Mouse (Mus musculus): ENCODE data around the gene Itgb2l. TPM values are rescaled to one million over a fixed set of nuclear protein-coding genes. Genes with fewer than 3 reads are reported as not detected.

The Itgb2l gene
- polyA plus RNA-seq, 1 experiment = 0.15 TPM

DNA sequence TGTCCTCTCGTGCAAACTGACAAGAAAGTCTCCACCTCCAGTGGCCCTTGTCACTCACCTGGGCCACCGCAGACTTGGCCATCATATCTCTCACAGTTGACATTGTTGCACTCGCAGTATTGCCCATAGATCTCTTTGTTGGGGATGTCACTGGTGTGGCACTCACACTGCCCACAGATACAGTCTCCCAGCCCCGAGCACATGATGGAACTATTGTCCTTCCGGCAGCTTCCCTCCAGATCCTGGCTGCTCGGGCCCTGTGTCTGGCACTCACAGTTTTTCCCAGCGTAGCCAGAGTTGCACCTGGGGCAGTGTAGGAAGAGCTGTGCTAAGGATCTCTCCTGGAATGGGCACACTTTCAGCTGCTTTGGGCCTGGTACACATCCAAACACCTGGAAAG is 16.7 kb downstream of the Itgb2l start:
- DNase-seq (ENCODE audit: low read depth) = no peak

DNA sequence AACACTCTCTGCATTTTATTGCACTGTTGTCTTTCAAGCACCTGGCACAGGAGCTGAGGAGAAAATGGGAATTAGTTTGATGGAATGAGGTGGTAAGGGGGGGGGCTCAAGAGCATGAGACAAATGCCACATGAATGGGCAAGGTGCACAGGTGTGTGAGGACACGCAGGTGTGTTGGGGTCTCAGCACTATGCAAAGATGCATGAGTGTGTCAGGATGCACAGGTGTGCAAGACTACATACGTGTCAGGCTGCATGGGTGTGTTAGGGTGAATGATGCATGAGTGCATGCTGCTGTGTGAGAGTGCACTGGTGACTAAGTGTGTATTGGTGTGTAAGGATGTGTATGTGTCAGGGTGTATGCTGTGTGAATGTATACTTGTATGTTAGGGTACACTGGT is 18.4 kb downstream of the Itgb2l start:
- no peak for DNase-seq (ENCODE audit: low read depth)

DNA sequence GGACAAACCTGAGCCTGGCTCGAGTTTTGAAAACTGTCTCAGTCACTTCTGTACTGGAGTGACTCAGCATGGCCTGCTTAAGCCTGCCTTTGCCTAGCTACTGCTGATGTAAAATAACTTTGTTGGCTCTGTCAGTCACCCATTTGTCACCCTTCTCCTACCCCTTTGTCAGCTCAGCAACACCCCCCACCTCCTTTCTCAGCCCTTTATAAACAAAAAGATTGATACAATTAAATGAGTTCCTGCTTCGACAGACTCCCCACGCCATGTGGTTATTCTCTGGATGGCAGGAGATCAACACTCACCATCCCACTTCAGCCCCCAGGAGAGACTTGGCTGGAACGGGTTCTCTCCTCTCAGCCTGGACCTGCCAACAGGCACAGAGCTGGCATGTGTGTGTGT is 35.4 kb downstream of the Itgb2l start:
- no peak for DNase-seq (ENCODE audit: low read depth)

DNA sequence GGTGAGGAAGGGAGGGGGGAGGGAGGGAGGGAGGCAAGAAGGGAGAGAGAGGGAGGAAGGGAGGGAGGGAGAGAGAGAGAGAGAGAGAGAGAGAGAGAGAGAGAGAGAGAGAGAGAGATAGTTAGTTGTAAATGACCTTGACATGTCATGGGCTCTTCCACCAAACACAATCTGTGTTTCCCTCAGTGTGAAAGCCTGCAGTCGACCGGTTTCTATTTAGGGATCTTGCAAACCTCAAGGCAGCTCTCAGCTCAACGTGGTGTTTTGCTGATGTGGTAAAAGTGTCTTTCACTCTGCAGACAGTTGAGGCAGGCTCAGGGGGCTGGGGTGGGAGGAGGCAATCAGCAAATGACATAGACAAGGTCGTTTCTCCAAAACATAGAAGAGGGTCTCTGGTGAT is 37.1 kb downstream of the Itgb2l start:
- no peak for DNase-seq (ENCODE audit: low read depth)

DNA sequence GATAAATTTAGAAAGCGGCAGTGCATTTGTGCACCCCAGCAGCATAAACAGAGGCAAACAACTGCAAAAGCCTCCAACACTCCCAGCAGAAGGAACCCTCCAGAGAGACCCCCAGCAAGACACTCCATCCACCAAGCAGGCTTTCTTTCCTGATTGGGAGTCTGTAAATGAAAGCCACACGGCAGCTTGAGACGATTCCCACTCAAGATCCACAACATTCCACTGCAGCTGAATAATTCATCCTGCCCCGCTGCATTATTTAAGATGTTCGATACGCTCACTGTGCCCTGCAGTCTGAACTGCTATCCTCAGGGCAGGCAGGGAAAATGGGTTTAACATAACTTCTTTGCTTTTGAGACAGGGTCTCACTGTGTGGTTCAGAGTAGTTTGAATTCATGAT is 41.1 kb downstream of the Itgb2l start:
- DNase-seq (ENCODE audit: low read depth) = no peak

DNA sequence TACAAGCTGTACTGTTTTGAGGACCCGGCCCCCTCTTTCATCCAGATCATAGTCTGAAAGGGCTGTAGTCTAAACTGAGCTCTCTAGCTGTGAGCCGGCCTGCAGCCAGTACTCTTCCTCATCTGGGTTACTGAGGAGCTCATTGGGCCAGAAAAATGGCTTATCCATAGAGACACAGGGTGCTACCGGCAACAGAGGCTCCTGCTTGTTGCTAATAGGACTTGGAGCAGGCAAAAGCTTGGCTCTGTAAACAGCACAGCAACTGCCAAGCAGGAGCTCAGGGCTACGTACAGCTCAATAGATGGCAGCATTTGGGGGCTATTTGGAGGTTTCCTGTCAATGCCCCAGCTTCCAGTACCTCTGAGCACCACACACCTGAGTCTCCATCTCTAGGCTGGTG is 43.4 kb downstream of the Itgb2l start:
- no peak for DNase-seq (ENCODE audit: low read depth)

DNA sequence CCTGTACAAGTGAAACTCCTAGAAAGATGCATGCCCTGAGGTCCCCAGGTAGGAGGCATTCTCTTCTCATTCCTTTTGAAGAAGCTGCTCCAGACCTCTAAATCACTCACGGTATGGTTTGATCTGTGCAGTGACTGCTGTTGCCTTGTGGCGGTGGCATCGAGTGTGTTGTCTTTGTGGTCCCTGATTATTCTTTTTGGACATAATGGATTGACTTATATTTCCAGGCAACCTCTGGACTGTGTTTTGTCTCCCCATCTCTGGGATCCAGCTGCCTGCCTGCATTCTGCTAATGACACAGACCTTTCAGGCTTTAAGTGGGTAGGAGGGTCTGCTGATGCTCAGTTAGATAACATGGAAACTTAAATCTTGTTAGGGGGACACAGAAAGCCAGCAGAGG is 44.6 kb downstream of the Itgb2l start:
- DNase-seq (ENCODE audit: low read depth) = no peak

DNA sequence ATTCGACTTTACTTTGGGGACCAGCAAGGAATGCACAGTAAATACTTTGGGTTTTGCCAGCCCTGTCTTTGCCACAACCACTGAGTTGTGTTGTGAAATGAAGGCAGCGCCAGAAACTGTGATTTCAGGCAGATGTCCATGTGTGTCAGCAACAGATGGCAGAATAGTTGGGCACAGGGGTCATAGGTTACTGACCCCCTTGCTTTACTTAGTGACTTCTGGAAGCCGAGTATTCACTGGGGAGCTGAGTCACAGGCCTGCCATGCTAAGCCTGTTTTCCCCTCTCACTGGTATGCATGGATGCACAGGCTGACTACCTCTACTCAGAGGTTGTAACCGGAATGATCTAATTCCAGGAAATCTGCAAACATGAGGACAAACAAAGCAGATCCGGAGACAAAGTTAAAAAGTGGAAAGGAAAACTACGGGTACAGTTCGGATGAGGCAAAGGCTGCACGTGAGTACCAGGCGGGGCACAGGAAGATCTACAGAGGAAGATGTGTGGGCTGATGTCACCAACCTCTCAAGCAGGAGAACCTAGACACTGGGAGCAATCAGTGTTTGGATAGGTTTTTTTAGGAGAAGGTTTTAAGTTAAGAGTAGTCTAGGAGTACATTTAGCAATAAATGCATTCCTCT is 47.3 kb downstream of the Itgb2l start:
- DNase-seq (ENCODE audit: low read depth) = no peak

DNA sequence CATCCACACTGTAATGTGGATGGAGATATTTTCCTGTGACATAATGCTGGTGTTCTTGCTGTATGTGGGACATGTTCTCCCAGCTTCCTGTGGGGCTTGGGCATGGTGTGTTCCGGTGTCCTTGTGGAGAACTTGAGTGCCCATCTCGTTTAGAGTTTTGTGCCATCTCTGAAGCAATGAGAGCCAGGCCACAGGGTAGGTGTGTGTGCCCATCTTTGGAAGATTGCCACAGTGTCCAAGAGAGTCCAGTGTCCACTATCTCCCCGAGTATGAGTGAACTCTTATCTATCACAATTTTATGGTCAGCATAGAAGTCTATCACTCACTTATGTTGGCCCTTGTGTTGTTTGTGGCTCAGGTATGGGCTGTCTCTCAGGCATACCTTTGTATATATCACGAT is 47.9 kb downstream of the Itgb2l start:
- no peak for DNase-seq (ENCODE audit: low read depth)

DNA sequence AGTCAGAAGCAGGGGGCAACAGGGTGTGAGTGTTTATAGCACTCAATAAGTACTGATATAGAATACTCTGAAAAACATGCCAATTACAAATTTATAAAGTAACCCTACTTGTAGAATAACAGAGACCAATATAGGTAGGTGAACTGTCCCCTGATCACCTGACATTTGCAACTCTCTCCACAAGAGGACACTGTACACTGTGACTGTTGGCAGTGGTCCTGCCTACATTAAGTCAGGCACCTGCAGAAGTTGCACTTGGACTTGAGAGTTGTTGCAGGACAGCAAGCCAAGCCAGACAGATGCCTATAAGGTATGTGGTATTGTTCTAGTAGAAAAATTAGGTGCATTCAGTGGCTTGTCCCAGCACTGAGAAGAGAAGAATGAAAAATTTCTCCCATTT is 52.3 kb downstream of the Itgb2l start:
- DNase-seq (ENCODE audit: low read depth) = no peak

DNA sequence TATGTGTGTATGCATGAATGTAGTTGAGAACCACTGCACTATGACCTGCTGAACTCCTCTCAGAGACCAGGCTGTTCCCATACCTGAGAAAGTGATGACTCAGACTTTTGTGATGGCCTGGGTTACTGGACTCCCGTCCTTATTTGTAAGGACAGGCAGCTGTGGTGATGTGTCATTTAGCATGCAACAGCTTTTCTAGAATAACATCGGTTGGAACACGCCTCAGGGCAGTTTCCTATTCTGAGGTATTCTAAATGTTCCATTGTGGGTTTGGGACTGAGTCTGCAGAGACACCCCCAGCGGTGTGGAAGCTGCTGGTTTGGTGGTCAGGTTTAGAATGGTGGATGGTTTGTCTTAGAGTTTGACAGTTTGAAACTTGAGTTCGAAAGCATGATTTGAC is 54.9 kb downstream of the Itgb2l start:
- DNase-seq (ENCODE audit: low read depth) = no peak

DNA sequence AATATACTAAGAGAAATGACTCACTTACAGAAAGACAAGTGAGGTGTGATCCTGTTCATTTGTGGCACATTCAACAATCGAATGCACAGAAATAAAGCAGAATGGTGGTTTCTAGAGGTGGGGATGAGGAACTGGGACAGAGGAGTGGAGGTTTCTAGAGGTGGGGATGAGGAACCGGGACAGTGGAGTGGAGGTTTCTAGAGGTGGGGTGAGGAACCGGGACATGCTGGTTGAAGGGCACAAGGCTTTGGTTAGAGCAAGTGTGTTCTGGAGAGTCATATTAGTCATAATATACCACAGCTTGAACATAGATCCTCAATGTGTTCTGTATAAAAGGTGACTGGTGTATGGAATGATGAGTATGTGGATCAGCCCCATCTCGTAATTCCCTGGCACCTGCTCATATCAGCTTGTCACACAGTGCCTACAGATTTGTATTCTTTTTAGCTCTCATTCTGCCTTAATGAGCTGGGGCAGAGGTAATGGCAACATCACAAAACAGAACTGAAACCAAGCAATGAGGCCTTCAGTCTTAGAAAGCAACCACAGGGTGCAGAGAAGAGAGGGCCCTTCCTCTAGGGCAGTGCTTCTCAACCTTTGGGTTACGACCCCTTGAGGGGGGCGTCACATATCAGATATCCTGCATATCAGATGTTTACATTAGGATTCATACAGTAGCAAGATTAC is 55.6 kb downstream of the Itgb2l start:
- DNase-seq (ENCODE audit: low read depth) = no peak

DNA sequence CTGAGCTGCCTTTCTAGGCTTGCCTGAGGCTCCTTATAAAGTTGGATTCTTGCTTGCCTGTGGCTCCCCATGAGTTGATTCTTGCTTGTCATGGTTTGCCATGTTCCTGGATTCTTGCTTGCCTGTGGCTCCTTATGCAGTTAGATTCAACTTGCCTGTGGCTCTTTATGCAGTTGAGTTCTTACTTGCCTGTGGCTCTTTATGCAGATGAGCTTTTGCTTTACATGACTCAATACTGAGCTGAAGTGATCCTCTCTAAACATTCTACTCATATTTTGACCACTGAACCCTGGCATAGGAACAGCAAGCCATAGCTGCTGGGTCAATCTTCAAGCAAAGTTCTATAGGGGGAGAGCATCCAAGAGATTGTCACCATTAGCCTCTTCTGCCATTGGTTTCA is 58.7 kb downstream of the Itgb2l start:
- DNase-seq (ENCODE audit: low read depth) = no peak

DNA sequence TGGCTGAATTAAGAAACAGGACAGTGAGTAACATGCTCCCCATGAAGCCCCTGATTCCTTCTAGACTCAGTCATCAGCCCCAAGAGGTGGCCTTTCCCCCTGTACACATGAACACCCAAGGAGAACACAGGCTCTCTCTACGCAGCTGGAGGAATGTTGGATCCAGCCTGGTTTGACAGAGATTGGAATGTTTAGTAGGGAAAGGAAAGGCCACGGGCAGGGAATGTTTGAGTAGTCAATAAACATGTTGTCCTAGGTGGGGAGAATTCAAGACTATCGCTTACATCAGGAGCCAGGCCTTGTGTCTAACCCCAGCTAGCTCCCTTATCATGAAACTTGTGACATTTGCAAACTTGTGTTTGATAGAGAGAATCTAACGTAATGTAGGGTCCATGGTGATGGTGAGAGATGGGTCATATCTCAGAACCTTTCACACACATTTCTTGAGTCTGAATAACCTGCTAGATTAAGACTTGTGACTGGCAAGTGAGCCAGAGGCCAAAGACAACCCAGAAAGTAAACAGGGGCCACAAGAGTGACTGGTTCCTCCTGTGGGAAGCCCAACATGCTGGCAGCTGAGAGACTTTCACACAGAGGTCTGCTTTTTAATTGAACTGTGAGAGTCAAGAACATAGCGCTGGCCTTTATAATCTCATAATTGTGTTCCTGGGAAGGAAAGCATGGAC is 60.8 kb downstream of the Itgb2l start:
- DNase-seq (ENCODE audit: low read depth) = no peak

DNA sequence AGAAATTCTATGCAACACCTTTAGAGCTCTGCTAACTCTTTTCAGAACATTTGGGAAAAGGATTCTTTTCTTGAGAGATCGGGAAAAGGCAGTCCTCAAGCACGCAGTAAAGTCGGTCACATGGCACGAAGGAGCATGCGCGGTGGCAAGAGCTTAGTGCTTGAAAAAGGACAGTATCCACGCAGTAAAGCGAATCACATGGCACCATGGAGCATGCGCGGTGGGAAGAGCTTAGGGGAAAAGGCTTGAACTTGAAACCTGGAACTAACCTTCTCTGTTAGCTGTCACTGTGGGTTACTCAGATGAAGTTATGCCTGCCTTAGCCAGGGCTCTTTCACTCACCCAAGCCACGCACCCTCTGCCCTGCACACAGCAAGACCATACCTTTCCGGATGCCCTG is 62.0 kb downstream of the Itgb2l start:
- DNase-seq (ENCODE audit: low read depth) = no peak

DNA sequence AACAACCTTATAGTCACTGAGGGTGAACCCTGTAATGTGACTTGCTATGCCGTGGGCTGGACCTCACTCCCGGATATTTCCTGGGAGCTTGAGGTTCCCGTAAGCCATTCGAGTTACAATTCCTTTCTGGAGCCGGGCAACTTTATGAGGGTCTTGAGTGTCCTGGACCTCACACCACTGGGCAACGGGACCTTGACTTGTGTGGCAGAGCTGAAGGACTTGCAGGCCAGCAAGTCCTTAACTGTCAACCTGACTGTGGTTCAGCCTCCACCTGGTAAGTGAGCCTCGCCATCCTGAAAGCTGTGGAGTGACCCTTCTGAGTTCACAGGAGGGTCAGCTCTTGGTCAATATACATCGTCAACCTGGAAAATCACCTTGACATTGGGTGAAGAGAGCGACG is 65.3 kb downstream of the Itgb2l start:
- no peak for DNase-seq (ENCODE audit: low read depth)

DNA sequence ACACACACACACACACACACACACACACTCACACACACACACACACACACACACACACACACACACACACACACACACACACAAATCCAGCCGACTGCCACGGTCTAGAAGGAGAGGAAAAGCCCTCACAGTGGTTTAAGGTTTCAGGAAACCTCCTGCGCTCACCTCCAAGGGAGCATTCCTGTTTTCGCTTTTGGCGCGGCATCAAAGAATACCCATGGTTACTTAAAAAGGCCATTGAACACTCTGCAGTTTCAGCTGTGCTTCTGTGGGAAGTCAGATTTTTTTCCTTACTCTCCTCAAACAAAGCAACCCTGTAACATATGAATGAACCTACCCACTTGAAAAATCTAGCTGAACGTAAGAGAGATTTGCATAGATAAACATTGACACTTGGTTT is 67.1 kb downstream of the Itgb2l start:
- DNase-seq (ENCODE audit: low read depth) = no peak

DNA sequence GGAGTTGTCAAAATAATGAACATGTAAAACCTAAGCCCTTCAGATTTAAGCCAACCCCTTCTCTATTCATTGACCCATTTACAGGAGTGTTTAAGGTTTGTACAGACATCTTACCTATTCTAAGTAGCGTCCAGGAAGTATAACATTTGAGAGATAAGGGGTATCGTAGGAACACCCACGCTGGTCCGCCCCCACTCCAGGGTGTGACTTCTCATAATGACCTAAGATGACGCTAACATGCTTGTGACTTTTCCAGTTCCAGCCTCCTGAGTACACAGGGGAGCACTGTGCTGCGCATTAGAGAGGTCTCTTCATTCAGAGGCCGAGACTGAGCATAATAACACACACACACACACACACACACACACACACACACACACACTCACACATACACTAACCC is 67.9 kb downstream of the Itgb2l start:
- DNase-seq (ENCODE audit: low read depth) = no peak

DNA sequence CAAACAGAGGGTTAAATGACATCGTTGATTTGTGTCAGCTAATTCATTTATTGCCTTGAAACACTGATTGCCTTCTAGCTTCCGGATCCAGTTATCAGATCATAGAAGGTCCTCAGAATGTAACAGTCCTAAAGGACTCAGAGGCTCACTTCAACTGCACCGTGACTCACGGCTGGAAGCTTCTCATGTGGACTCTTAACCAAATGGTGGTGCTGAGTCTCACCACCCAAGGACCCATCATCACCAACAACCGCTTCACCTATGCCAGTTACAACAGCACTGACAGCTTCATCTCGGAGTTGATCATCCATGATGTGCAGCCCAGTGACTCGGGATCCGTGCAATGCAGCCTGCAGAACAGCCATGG is 70.7 kb downstream of the Itgb2l start:
- no peak for DNase-seq (ENCODE audit: low read depth)

All from gonadal fat pad, adult 2 months (tissue).